Mouse (Mus musculus): ENCODE measurements around the gene Ctla4. TPM values are rescaled to one million over a fixed set of nuclear protein-coding genes. Genes with fewer than 3 reads are reported as not detected.

The Ctla4 gene
- polyA plus RNA-seq, 1 experiment: not detected

- Histone ChIP-seq H3K27me3 (ENCODE audit: control insufficient read depth, insufficient read depth, insufficient read length) (no peaks in the 10 kb centered on the region), H3ac (ENCODE audit: control insufficient read depth, insufficient read length) (no peak overlapping the region), H3K4me2 (ENCODE audit: low read depth) (no peak overlapping the region), H3K4me3 (no peak overlapping the region), H3K36me3 (ENCODE audit: control insufficient read depth, insufficient read depth) (no peaks in the 10 kb centered on the region), H3K79me2 (ENCODE audit: control insufficient read depth, insufficient read depth) (no peaks in the 10 kb centered on the region)
- TF ChIP-seq CEBPB (IDR thresholded peaks at IDR 0.05; ENCODE audit: insufficient read depth, poor library complexity, severe bottlenecking) (no peak), POLR2AphosphoS2 (IDR thresholded peaks at IDR 0.05; ENCODE audit: insufficient read length, low read depth) (no peak), POLR2A (IDR thresholded peaks at IDR 0.05; ENCODE audit: insufficient read length, low read depth) (no peak), TCF3 (IDR thresholded peaks at IDR 0.05; ENCODE audit: insufficient read length, low read depth) (no peak), REST (IDR thresholded peaks at IDR 0.05; ENCODE audit: insufficient read depth, insufficient read length) (no peak), USF1 (IDR thresholded peaks at IDR 0.05; ENCODE audit: low read depth) (no peak), SRF (IDR thresholded peaks at IDR 0.05; ENCODE audit: control insufficient read depth, insufficient read length, low read depth) (no peak), MAX (IDR thresholded peaks at IDR 0.05; ENCODE audit: low read depth) (no peak), MYOD1 (IDR thresholded peaks at IDR 0.05; ENCODE audit: control insufficient read depth in 1 of 3, insufficient read length in 2 of 3, low read depth in 2 of 3) (no peak), E2F4 (IDR thresholded peaks at IDR 0.05; ENCODE audit: insufficient read depth) (no peak), TCF12 (IDR thresholded peaks at IDR 0.05; ENCODE audit: insufficient read depth, poor library complexity, severe bottlenecking) (no peak)
Measured at GRCm38 (mm10) chr1:60911631-60912030, 24.8 kb downstream of the Ctla4 start.

GRCm38 (mm10) chr1:60913305-60913704 lies 26.5 kb downstream of the Ctla4 start:
- TF ChIP-seq CEBPB (IDR thresholded peaks at IDR 0.05; ENCODE audit: insufficient read depth, poor library complexity, severe bottlenecking): no peak
- TF ChIP-seq REST (IDR thresholded peaks at IDR 0.05; ENCODE audit: insufficient read depth, insufficient read length): no peak
- TF ChIP-seq USF1 (IDR thresholded peaks at IDR 0.05; ENCODE audit: low read depth): no peak
- TF ChIP-seq SRF (IDR thresholded peaks at IDR 0.05; ENCODE audit: control insufficient read depth, insufficient read length, low read depth): no peak
- no peak for TF ChIP-seq MAX (IDR thresholded peaks at IDR 0.05; ENCODE audit: low read depth)
- Histone ChIP-seq H3ac (ENCODE audit: control insufficient read depth, insufficient read length) (no peak overlapping the region), H3K79me2 (ENCODE audit: control insufficient read depth, insufficient read depth) (no peaks in the 10 kb centered on the region)

GRCm38 (mm10) chr1:60916281-60916781 lies 29.5 kb downstream of the Ctla4 start:
- Histone ChIP-seq H3ac (ENCODE audit: control insufficient read depth, insufficient read length) (no peak overlapping the region), H3K4me3 (no peak overlapping the region), H3K4me2 (ENCODE audit: low read depth) (peak overlapping the region; percentile 58), H3K27me3 (ENCODE audit: control insufficient read depth, insufficient read depth, insufficient read length) (no peaks in the 10 kb centered on the region), H3K79me2 (ENCODE audit: control insufficient read depth, insufficient read depth) (no peaks in the 10 kb centered on the region), H3K36me3 (ENCODE audit: control insufficient read depth, insufficient read depth) (no peaks in the 10 kb centered on the region)
- no peak for TF ChIP-seq POLR2AphosphoS2 (IDR thresholded peaks at IDR 0.05; ENCODE audit: insufficient read length, low read depth)
- TF ChIP-seq USF1 (IDR thresholded peaks at IDR 0.05; ENCODE audit: low read depth): peak; percentile 44
- peak; percentile 21 to 89 (median 55) for TF ChIP-seq MYOG (IDR thresholded peaks at IDR 0.05; ENCODE audit: control insufficient read depth in 1 of 3, insufficient read depth in 1 of 3, insufficient read length in 2 of 3, low read depth in 2 of 3)
- peak in 2 of 3 experiments; percentile 89 to 96 for TF ChIP-seq MYOD1 (IDR thresholded peaks at IDR 0.05; ENCODE audit: control insufficient read depth in 1 of 3, insufficient read length in 2 of 3, low read depth in 2 of 3)
- TF ChIP-seq POLR2A (IDR thresholded peaks at IDR 0.05; ENCODE audit: insufficient read length, low read depth): no peak
- no peak for TF ChIP-seq REST (IDR thresholded peaks at IDR 0.05; ENCODE audit: insufficient read depth, insufficient read length)
- TF ChIP-seq CEBPB (IDR thresholded peaks at IDR 0.05; ENCODE audit: insufficient read depth, poor library complexity, severe bottlenecking): no peak
- TF ChIP-seq TCF12 (IDR thresholded peaks at IDR 0.05; ENCODE audit: insufficient read depth, poor library complexity, severe bottlenecking): peak; percentile 48
- TF ChIP-seq MAX (IDR thresholded peaks at IDR 0.05; ENCODE audit: low read depth): no peak
- no peak for TF ChIP-seq E2F4 (IDR thresholded peaks at IDR 0.05; ENCODE audit: insufficient read depth)
- TF ChIP-seq TCF3 (IDR thresholded peaks at IDR 0.05; ENCODE audit: insufficient read length, low read depth): peak; percentile 50
- no peak for TF ChIP-seq SRF (IDR thresholded peaks at IDR 0.05; ENCODE audit: control insufficient read depth, insufficient read length, low read depth)

More at GRCm38 (mm10) chr1:60913305-60913704, 26.5 kb downstream of the Ctla4 start:
- no peaks in the 10 kb centered on the region for H3K27me3 ChIP-seq (ENCODE audit: control insufficient read depth, insufficient read depth, insufficient read length)
- no peak overlapping the region for H3K4me2 ChIP-seq (ENCODE audit: low read depth)
- H3K4me3 ChIP-seq: no peak overlapping the region
- no peaks in the 10 kb centered on the region for H3K36me3 ChIP-seq (ENCODE audit: control insufficient read depth, insufficient read depth)

GRCm38 (mm10) chr1:60920493-60921355 lies 33.9 kb downstream of the Ctla4 start:
- TF ChIP-seq REST (IDR thresholded peaks at IDR 0.05; ENCODE audit: insufficient read depth, insufficient read length): peak; percentile 14
- TF ChIP-seq E2F4 (IDR thresholded peaks at IDR 0.05; ENCODE audit: insufficient read depth): no peak
- TF ChIP-seq MYOD1 (IDR thresholded peaks at IDR 0.05; ENCODE audit: control insufficient read depth in 1 of 3, insufficient read length in 2 of 3, low read depth in 2 of 3): no peak
- no peak for TF ChIP-seq POLR2A (IDR thresholded peaks at IDR 0.05; ENCODE audit: insufficient read length, low read depth)
- no peak for TF ChIP-seq SRF (IDR thresholded peaks at IDR 0.05; ENCODE audit: control insufficient read depth, insufficient read length, low read depth)
- no peak for TF ChIP-seq POLR2AphosphoS2 (IDR thresholded peaks at IDR 0.05; ENCODE audit: insufficient read length, low read depth)
- TF ChIP-seq MYOG (IDR thresholded peaks at IDR 0.05; ENCODE audit: control insufficient read depth in 1 of 3, insufficient read depth in 1 of 3, insufficient read length in 2 of 3, low read depth in 2 of 3): peak in 1 of 3 experiments; percentile 13
- Histone ChIP-seq H3K36me3 (ENCODE audit: control insufficient read depth, insufficient read depth) (no peaks in the 10 kb centered on the region), H3K79me2 (ENCODE audit: control insufficient read depth, insufficient read depth) (no peaks in the 10 kb centered on the region), H3K27me3 (ENCODE audit: control insufficient read depth, insufficient read depth, insufficient read length) (no peaks in the 10 kb centered on the region), H3K4me2 (ENCODE audit: low read depth) (peak overlapping the region; percentile 42), H3ac (ENCODE audit: control insufficient read depth, insufficient read length) (no peak overlapping the region), H3K4me3 (no peak overlapping the region)
